Mouse (Mus musculus): ENCODE measurements around the gene Ndufv1.

DNA sequence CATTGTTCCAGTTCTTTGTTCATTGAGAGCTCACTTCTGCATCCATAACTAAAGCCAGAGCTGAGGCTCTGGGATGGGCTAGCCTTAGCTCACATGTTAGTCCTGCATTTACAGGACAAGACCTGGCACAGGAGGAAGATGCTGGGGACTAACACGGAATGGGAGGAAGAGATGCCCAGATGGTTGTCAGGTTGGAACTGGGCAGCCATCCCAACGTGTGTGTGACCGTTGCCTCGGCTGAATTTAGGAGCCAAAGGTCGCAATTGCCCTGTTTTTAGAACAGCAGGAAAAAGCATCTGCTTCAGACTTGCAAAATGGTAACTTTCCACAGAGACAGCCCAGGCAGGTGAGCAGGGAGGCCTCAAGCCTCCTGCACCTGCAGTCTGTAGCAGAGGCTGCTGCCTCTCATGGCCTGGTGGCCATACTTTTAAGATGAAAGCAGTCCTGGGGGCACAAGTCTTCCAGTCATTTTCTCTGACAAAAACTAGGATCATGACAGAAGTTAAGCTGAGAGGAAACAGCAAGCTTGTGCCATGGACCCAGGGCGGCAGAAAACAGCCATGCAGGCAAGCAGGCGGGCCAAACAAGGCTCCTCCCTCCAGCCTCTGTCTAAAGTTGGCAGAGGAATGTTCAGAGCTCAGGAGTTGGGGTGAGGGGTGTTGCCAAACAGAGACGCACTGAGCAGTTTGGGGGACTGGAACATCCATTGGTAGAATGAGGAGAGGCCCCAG lies 42.8 kb upstream of the Ndufv1 start:
- TF ChIP-seq TAL1 (conservative IDR thresholded peaks at IDR 0.05; ENCODE audit: low read depth, low read length) (no peak), POLR2AphosphoS5 (IDR thresholded peaks at IDR 0.05; ENCODE audit: insufficient replicate concordance, low read depth, low read length) (no peak), CTCF (IDR thresholded peaks at IDR 0.05; ENCODE audit: low read depth, low read length) (no peak), GATA1 (IDR thresholded peaks at IDR 0.05; ENCODE audit: borderline replicate concordance, low read length) (no peak), GATA2 (IDR thresholded peaks at IDR 0.05; ENCODE audit: borderline replicate concordance, low read depth, low read length) (no peak)
